ENCODE assay signal across 12 mouse cellular contexts in the genomic region with DNA sequence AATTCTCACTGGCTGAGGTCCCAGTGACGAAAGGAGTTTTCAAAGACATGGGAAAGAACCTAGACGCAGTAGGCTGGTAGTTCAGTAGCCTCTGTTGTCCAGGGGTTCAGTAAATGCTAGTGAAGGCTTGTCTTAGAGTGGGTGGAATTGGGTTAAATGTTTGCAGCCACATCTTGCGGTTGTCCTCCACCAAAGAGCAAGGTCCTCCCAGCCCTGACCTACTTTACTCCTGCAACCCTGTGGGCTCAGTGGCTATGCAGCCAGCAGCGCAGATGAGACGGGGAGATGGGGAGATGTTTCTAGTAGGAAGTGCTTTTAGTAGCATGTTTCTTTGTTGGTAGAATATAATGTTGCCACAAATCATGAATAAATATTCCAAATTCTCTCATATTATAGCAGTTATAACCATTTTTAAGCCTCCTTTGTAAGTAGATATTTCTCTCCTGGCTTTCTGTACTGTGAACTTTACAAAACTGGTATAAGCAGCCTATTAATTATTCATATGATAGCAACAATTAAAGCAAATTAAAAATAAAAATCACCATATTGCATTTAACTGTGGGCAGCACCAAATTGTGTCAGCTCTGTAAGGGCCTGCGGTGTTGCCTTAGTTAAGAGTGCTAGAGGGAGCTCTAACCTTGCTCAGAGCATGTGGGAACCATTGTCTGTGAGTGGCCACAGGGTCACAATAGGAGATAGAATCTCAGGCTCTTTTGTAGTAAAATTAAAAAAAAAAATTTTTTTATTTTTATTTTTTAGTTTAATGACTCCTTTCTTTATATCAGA.
A peak's percentile ranks its signal among the peaks of the same experiment; 100 is the strongest.
DNase-seq lines count a peak whose midpoint lies in the region; ATAC-seq and TF ChIP-seq lines count a peak whose summit lies in the region.
"Had no signal": no experiment of that assay in that cellular context is flagged by ENCODE, and none has a peak within 500 bp of the region (broad histone marks: within the 10 kb centered on the region; RNA-seq: fewer than 3 reads in every experiment).

No protein-coding gene starts in this region.

- intact Hi-C loops in left cerebral cortex, adult 2 months (cut with DNase I): no loop called here
- intact Hi-C loops in left cerebral cortex, postnatal 10 days (cut with DNase I): loop anchor here (5.0 kb wide), 1 partner anchor 56 kb away; no protein-coding TSS in a partner anchor

- peak; percentile 48 for TF ChIP-seq CTCF in left cerebral cortex, adult 2 months (IDR thresholded peaks at IDR 0.05)

- DNase-seq in cerebellum, adult 9-10 months: peak; percentile 48
- DNase-seq in cerebellum, adult 8-10 months: no peak
- no peak for DNase-seq in left cerebral cortex, adult 2 months (ENCODE audit: extremely low spot score in 1 of 2, low spot score in 2 of 2)
- DNase-seq in left cerebral cortex, postnatal 10 days (ENCODE audit: extremely low spot score in 1 of 2, low spot score in 2 of 2): no peak
- DNase-seq in MN1 (ENCODE audit: low spot score): peak; percentile 31
- DNase-seq in embryo, embryonic 10.5 days (ENCODE audit: low spot score): peak; percentile 42
- no peak for DNase-seq in layer of hippocampus, postnatal 25 days (ENCODE audit: extremely low spot score in 1 of 2, low spot score in 1 of 2)
- DNase-seq: layer of hippocampus, postnatal 36 days; lung, postnatal 36 days had no signal

- no peak for ATAC-seq in inflammation-experienced regulatory T-cells, adult 6 months
- ATAC-seq: hindbrain, embryonic 16.5 days had no signal

- no peak overlapping the region for H3K4me3 ChIP-seq in left cerebral cortex, adult 2 months
- H3K4me3 ChIP-seq: neural tube, embryonic 12.5 days had no signal

- no peak overlapping the region for H3K27ac ChIP-seq in left cerebral cortex, adult 2 months
- H3K27ac ChIP-seq: neural tube, embryonic 12.5 days had no signal

Comparison
In these comparisons a context has a peak if more than half of its experiments do, and no peak if none do; other contexts are left out.
1. DNase-seq: peak in cerebellum, adult 9-10 months (single experiment), MN1 (single experiment) and embryo, embryonic 10.5 days (single experiment); none in cerebellum, adult 8-10 months (single experiment), left cerebral cortex, adult 2 months (0 of 2), left cerebral cortex, postnatal 10 days (0 of 2) and layer of hippocampus, postnatal 25 days (0 of 2).